Mouse (Mus musculus) heart, embryonic 16.5 days (tissue): ENCODE results near the gene Psmb4. TPM values are rescaled to one million over a fixed set of nuclear protein-coding genes. Genes with fewer than 3 reads are reported as not detected.
A peak's percentile ranks its signal among the peaks of the same experiment; 100 is the strongest.
"Not testable (repeated sequence)": the region's sequence is repeated elsewhere in the genome, so short reads cannot be mapped to it uniquely, and the experiment has no call there.

ENCODE experiments used
- ATAC-seq: fragments of 200-750 bp; cut with Nextera tagmentation; replicated peaks from 2 replicates; pipeline ENCODE4 v1.8.0; 2017; ENCODE audit warnings: moderate number of reproducible peaks; ENCODE audit not compliant: insufficient read depth, low FRiP score; ENCODE audit errors: extremely low read depth
- H3K27ac ChIP-seq: fragments of 300-500 bp; sonication (generic); 2 replicates; pipeline ENCODE4 v1.5.1; 2014; ENCODE audit warnings: mild to moderate bottlenecking, low read length, control low read depth, moderate library complexity
- H3K27me3 ChIP-seq: fragments of 300-500 bp; sonication (generic); 2 replicates; pipeline ENCODE4 v1.6.1; 2014; ENCODE audit warnings: low read length, mixed read lengths; ENCODE audit not compliant: control insufficient read depth, insufficient read depth
- H3K36me3 ChIP-seq: fragments of 300-500 bp; sonication (generic); 2 replicates; pipeline ENCODE4 v1.6.1; 2014; ENCODE audit not compliant: control insufficient read depth, insufficient read depth
- H3K4me1 ChIP-seq: fragments of 300-500 bp; sonication (generic); 2 replicates; pipeline ENCODE4 v1.6.1; 2014; ENCODE audit warnings: low read length, mixed read lengths; ENCODE audit not compliant: control insufficient read depth, insufficient read depth
- H3K4me2 ChIP-seq: fragments of 300-500 bp; sonication (generic); 2 replicates; pipeline ENCODE4 v1.6.1; 2014; ENCODE audit warnings: low read depth, mild to moderate bottlenecking, control low read depth, low read length
- H3K4me3 ChIP-seq: fragments of 300-500 bp; sonication (generic); 2 replicates; pipeline ENCODE4 v1.5.1; 2014; ENCODE audit warnings: mild to moderate bottlenecking, control low read depth, low read length
- H3K9ac ChIP-seq: fragments of 300-500 bp; sonication (generic); 2 replicates; pipeline ENCODE4 v1.6.1; 2014; ENCODE audit warnings: low read length, control low read depth
- H3K9me3 ChIP-seq: fragments of 300-500 bp; sonication (generic); replicated peaks from 2 replicates; pipeline ENCODE4 v1.6.1; 2016; ENCODE audit warnings: low read length; ENCODE audit not compliant: control insufficient read depth
- WGBS: fragments of 180-500 bp; shearing (Covaris S2); extraction: QIAGEN DNeasy Blood & Tissue Kit; methylation state at CpG from one replicate; pipeline ENCODE4 v1.1.7; 2014; 5-methylcytosine and 5-hydroxymethylcytosine counted together
- polyA plus RNA-seq: library from polyadenylated mRNA; unstranded; fragments of >200 nt; fragmentation: Nextera tagmentation; extraction: Ambion mirVana; gene quantifications from 2 replicates; pipeline ENCODE4 v1.2.1, GENCODE M21; 2015

The Psmb4 gene
- 279 and 299 TPM in 2 replicates for polyA plus RNA-seq

DNA sequence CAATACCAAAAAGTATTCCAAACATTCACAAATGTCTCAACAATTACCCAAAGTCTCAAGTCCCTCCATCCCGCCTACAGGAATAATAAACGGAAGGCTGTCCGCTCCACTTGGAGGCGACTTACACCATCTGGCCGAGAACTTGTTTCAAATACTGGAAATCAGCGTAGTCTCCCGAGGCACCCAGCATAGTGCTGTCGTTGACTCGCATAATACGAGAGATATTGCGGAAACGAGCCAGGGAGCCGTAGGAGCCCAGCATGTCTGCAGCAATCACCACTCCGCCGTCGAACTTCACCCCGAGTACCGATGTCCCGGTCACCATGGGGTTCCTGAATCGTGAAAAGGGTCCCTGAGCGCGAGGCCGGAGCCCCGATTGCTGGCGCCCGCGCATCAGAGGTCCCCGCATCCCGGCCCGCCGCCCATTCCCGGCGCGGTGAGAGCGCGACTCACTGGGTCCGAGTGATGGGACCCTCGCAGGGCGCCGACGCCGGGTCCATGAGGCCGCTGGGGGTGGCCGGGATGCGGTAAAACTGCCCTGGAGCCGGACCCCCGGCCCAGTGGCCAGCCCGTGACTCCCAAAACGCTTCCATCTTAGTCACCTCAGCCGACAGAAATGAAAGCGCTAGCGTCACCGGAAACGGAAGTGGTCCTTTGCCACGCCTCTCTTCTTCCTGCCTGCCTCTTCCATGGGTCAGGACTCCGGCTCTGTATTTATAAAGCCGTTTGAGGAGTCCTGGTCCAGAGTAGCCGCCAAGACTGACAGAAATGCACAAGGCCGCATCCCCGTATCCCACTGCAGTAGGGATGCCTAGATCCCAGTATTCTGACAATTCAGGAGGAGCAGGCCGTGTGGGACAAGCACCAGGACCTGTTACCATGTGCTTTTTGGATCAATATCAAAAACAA, at the start of gene Psmb4:
Gene Psmb4, minus strand, starts transcription at position 646 of the 909 bp plus-strand sequence.
- peaks cover 14% of the 10 kb centered on the region for H3K4me1 ChIP-seq
- peak within 1 kb of the TSS; percentile 83 for H3K4me3 ChIP-seq
- H3K36me3 ChIP-seq = peaks cover 28% of the 10 kb centered on the region
- peak within 1 kb of the TSS; percentile 98 for H3K4me2 ChIP-seq
- ATAC-seq = peak; percentile 86
- H3K9ac ChIP-seq = peak within 1 kb of the TSS; percentile 96
- peak within 1 kb of the TSS; percentile 82 for H3K27ac ChIP-seq
- H3K27me3 ChIP-seq = no peaks in the 10 kb centered on the region
- H3K9me3 ChIP-seq = no peaks in the 10 kb centered on the region
- WGBS = 1% methylated on average over 61 of the region's 61 CpGs

DNA sequence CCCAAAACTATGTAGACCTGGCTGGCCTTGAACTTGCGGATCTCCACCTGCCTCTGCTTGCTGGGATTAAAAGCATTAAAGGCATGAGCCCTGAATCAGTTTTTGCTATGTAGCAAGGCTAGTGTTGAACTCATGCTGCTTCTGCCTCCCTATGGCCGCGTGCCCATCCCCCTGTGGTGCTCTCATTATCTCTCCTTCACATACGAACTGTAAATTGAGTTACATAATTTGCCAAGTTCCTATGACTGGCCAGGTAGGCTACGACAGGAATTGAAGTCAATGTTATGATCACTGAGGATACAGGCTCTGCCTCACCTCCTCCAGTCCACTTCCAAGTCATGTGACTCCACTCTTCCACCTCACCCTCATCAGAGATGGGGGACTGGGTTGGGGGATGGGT, 49.4 kb upstream of the Psmb4 start:
- H3K4me1 ChIP-seq, H3K9ac ChIP-seq, ATAC-seq, H3K9me3 ChIP-seq, H3K36me3 ChIP-seq, H3K27ac ChIP-seq, H3K27me3 ChIP-seq, H3K4me3 ChIP-seq, H3K4me2 ChIP-seq: not testable (repeated sequence)
- WGBS = 78% methylated on average over 5 of the region's 5 CpGs

- not testable (repeated sequence) for ATAC-seq, H3K4me3 ChIP-seq, H3K4me2 ChIP-seq, H3K27ac ChIP-seq, H3K9ac ChIP-seq, H3K27me3 ChIP-seq, H3K36me3 ChIP-seq, H3K9me3 ChIP-seq
- H3K4me1 ChIP-seq = peaks cover 10% of the 10 kb centered on the region
- 63% methylated on average over 3 of the region's 3 CpGs for WGBS
Observed at GRCm38 (mm10) chr3:94935332-94935731, 48.6 kb upstream of the Psmb4 start.

- H3K27me3 ChIP-seq, H3K4me2 ChIP-seq, H3K9me3 ChIP-seq, H3K36me3 ChIP-seq, H3K4me3 ChIP-seq, H3K9ac ChIP-seq, ATAC-seq, H3K27ac ChIP-seq: not testable (repeated sequence)
- H3K4me1 ChIP-seq = peaks cover 10% of the 10 kb centered on the region
- 94% methylated on average over 3 of the region's 3 CpGs for WGBS
Observed at GRCm38 (mm10) chr3:94934564-94934963, 47.8 kb upstream of the Psmb4 start.

GRCm38 (mm10) chr3:94933604-94934003, 46.8 kb upstream of the Psmb4 start:
- H3K27me3 ChIP-seq, H3K36me3 ChIP-seq, H3K9ac ChIP-seq, ATAC-seq, H3K9me3 ChIP-seq: not testable (repeated sequence)
- H3K4me2 ChIP-seq = peak overlapping the region; percentile 80
- WGBS = no CpG with 5 or more reads among the region's 2 CpGs
- H3K4me3 ChIP-seq = peak overlapping the region; percentile 61
- peaks cover 10% of the 10 kb centered on the region for H3K4me1 ChIP-seq
- H3K27ac ChIP-seq = peak overlapping the region; percentile 98

GRCm38 (mm10) chr3:94932809-94933564, 46.2 kb upstream of the Psmb4 start, which contains the start of gene Selenbp1:
Gene Selenbp1, plus strand, starts transcription at chr3:94933056.
- peak within 1 kb of the TSS; percentile 72 for H3K9ac ChIP-seq
- no peaks in the 10 kb centered on the region for H3K9me3 ChIP-seq
- peaks cover 10% of the 10 kb centered on the region for H3K4me1 ChIP-seq
- peak; percentile 91 for ATAC-seq
- 4% methylated on average over 16 of the region's 16 CpGs for WGBS
- no peaks in the 10 kb centered on the region for H3K36me3 ChIP-seq
- H3K27me3 ChIP-seq = no peaks in the 10 kb centered on the region
- peak within 1 kb of the TSS; percentile 80 for H3K4me2 ChIP-seq
- H3K4me3 ChIP-seq = peak within 1 kb of the TSS; percentile 61
- H3K27ac ChIP-seq = peak within 1 kb of the TSS; percentile 98

GRCm38 (mm10) chr3:94932279-94932678, 45.5 kb upstream of the Psmb4 start:
- not testable (repeated sequence) for H3K4me2 ChIP-seq, H3K9me3 ChIP-seq, ATAC-seq, H3K9ac ChIP-seq, H3K36me3 ChIP-seq, H3K4me3 ChIP-seq, H3K27me3 ChIP-seq
- WGBS = 52% methylated on average over 2 of the region's 2 CpGs
- Histone ChIP-seq H3K4me1 (peaks cover 10% of the 10 kb centered on the region), H3K27ac (peak overlapping the region; percentile 98)

- H3K4me2 ChIP-seq, H3K27ac ChIP-seq, H3K27me3 ChIP-seq, H3K9me3 ChIP-seq, H3K9ac ChIP-seq, ATAC-seq, H3K4me3 ChIP-seq, H3K36me3 ChIP-seq: not testable (repeated sequence)
- 68% methylated on average over 10 of the region's 10 CpGs for WGBS
- H3K4me1 ChIP-seq = peaks cover 10% of the 10 kb centered on the region
Observed at GRCm38 (mm10) chr3:94931427-94932082, 44.8 kb upstream of the Psmb4 start.
